Mouse (Mus musculus): Measurements from ENCODE around the gene Mrps36.

GRCm38 (mm10) chr13:100774704-100775103 lies 30.2 kb upstream of the Mrps36 start:
- TF ChIP-seq POLR2A (IDR thresholded peaks at IDR 0.05; ENCODE audit: insufficient read depth, low read length) (no peak), EP300 (IDR thresholded peaks at IDR 0.05; ENCODE audit: insufficient read depth, low read depth, low read length) (no peak), CTCF (IDR thresholded peaks at IDR 0.05; ENCODE audit: low read depth, low read length) (no peak)

Data from ES-Bruce4 (cell line).